Mouse (Mus musculus) thymus, postnatal 0 days (tissue): ENCODE results near the gene Rtraf. TPM values are rescaled to one million over a fixed set of nuclear protein-coding genes. Genes with fewer than 3 reads are reported as not detected.

ENCODE experiments used
- polyA plus RNA-seq: library from polyadenylated mRNA; unstranded; fragments of >200 nt; fragmentation: Nextera tagmentation; extraction: Ambion mirVana; gene quantifications from 2 replicates; pipeline ENCODE4 v1.2.1, GENCODE M21; 2015

The Rtraf gene
- polyA plus RNA-seq, 1 experiment from 2014 or later: 206 TPM

Other genes with a start within 250 kb of the Rtraf start
- gene Gm2237, start 238.7 kb downstream of the Rtraf start, polyA plus RNA-seq: 0.75 and 1.2 TPM in 2 replicates
- not detected in 2 replicates for gene Gm5458, start 221.2 kb downstream of the Rtraf start, polyA plus RNA-seq
- gene Nid2, start 72.6 kb downstream of the Rtraf start, polyA plus RNA-seq: 8.4 and 10.6 TPM in 2 replicates
- gene Gng2, start 153.8 kb upstream of the Rtraf start, polyA plus RNA-seq: 28.0 and 34.2 TPM in 2 replicates